Mouse (Mus musculus): Measurements from ENCODE around the gene Erich6. TPM values are rescaled to one million over a fixed set of nuclear protein-coding genes. Genes with fewer than 3 reads are reported as not detected.

The Erich6 gene
- 0.20 TPM for polyA plus RNA-seq (2012; fragmentation: generic; extraction: Trizol)

- no peaks in the 10 kb centered on the region for H3K36me3 ChIP-seq (ENCODE audit: control insufficient read depth, insufficient read depth)
- no peaks in the 10 kb centered on the region for H3K79me2 ChIP-seq (ENCODE audit: control insufficient read depth, insufficient read depth)
- no peak within 1 kb of the TSS for H3ac ChIP-seq (ENCODE audit: control insufficient read depth, insufficient read length)
- H3K4me3 ChIP-seq, result peak within 1 kb of the TSS; percentile 27
- H3K27me3 ChIP-seq (ENCODE audit: control insufficient read depth, insufficient read depth, insufficient read length), result no peaks in the 10 kb centered on the region
- peak in 2 of 3 experiments; percentile 33 to 73 for TF ChIP-seq MYOG (IDR thresholded peaks at IDR 0.05; ENCODE audit: control insufficient read depth in 1 of 3, insufficient read depth in 1 of 3, insufficient read length in 2 of 3, low read depth in 2 of 3)
- no peak for TF ChIP-seq TCF12 (IDR thresholded peaks at IDR 0.05; ENCODE audit: insufficient read depth, poor library complexity, severe bottlenecking)
- TF ChIP-seq E2F4 (IDR thresholded peaks at IDR 0.05; ENCODE audit: insufficient read depth), result no peak
- no peak for TF ChIP-seq SRF (IDR thresholded peaks at IDR 0.05; ENCODE audit: control insufficient read depth, insufficient read length, low read depth)
- no peak for TF ChIP-seq MAX (IDR thresholded peaks at IDR 0.05; ENCODE audit: low read depth)
- no peak for TF ChIP-seq USF1 (IDR thresholded peaks at IDR 0.05; ENCODE audit: low read depth)
- peak in 2 of 3 experiments; percentile 50 to 58 for TF ChIP-seq MYOD1 (IDR thresholded peaks at IDR 0.05; ENCODE audit: control insufficient read depth in 1 of 3, insufficient read length in 2 of 3, low read depth in 2 of 3)
- no peak for TF ChIP-seq TCF3 (IDR thresholded peaks at IDR 0.05; ENCODE audit: insufficient read length, low read depth)
- TF ChIP-seq POLR2A (IDR thresholded peaks at IDR 0.05; ENCODE audit: insufficient read length, low read depth), result no peak
- H3K4me2 ChIP-seq (ENCODE audit: low read depth), result peak within 1 kb of the TSS; percentile 94
These were observed at the start of gene Erich6 for GRCm38 (mm10) chr3:58636406-58637295. Erich6 (minus strand) TSS chr3:58637207.

GRCm38 (mm10) chr3:58686206-58686921 lies 49.4 kb upstream of the Erich6 start:
- TF ChIP-seq USF1 (IDR thresholded peaks at IDR 0.05; ENCODE audit: low read depth), result no peak
- TF ChIP-seq E2F4 (IDR thresholded peaks at IDR 0.05; ENCODE audit: insufficient read depth), result no peak
- no peak for TF ChIP-seq REST (IDR thresholded peaks at IDR 0.05; ENCODE audit: insufficient read depth, insufficient read length)
- H3K79me2 ChIP-seq (ENCODE audit: control insufficient read depth, insufficient read depth), result peaks cover 100% of the 10 kb centered on the region
- no peak overlapping the region for H3ac ChIP-seq (ENCODE audit: control insufficient read depth, insufficient read length)

GRCm38 (mm10) chr3:58685396-58685795 lies 48.4 kb upstream of the Erich6 start:
- no peak overlapping the region for H3K4me3 ChIP-seq
- TF ChIP-seq CEBPB (IDR thresholded peaks at IDR 0.05; ENCODE audit: insufficient read depth, poor library complexity, severe bottlenecking), result no peak
- TF ChIP-seq E2F4 (IDR thresholded peaks at IDR 0.05; ENCODE audit: insufficient read depth), result no peak
- TF ChIP-seq TCF3 (IDR thresholded peaks at IDR 0.05; ENCODE audit: insufficient read length, low read depth), result no peak
- TF ChIP-seq MYOG (IDR thresholded peaks at IDR 0.05; ENCODE audit: control insufficient read depth in 1 of 3, insufficient read depth in 1 of 3, insufficient read length in 2 of 3, low read depth in 2 of 3), result no peak
- TF ChIP-seq REST (IDR thresholded peaks at IDR 0.05; ENCODE audit: insufficient read depth, insufficient read length), result no peak
- TF ChIP-seq MYOD1 (IDR thresholded peaks at IDR 0.05; ENCODE audit: control insufficient read depth in 1 of 3, insufficient read length in 2 of 3, low read depth in 2 of 3), result no peak
- TF ChIP-seq TCF12 (IDR thresholded peaks at IDR 0.05; ENCODE audit: insufficient read depth, poor library complexity, severe bottlenecking), result no peak
- TF ChIP-seq POLR2AphosphoS2 (IDR thresholded peaks at IDR 0.05; ENCODE audit: insufficient read length, low read depth), result no peak
- TF ChIP-seq MAX (IDR thresholded peaks at IDR 0.05; ENCODE audit: low read depth), result no peak
- no peak for TF ChIP-seq SRF (IDR thresholded peaks at IDR 0.05; ENCODE audit: control insufficient read depth, insufficient read length, low read depth)
- no peak for TF ChIP-seq POLR2A (IDR thresholded peaks at IDR 0.05; ENCODE audit: insufficient read length, low read depth)
- no peak for TF ChIP-seq USF1 (IDR thresholded peaks at IDR 0.05; ENCODE audit: low read depth)
- peaks cover 100% of the 10 kb centered on the region for H3K79me2 ChIP-seq (ENCODE audit: control insufficient read depth, insufficient read depth)
- H3K27me3 ChIP-seq (ENCODE audit: control insufficient read depth, insufficient read depth, insufficient read length), result no peaks in the 10 kb centered on the region
- H3ac ChIP-seq (ENCODE audit: control insufficient read depth, insufficient read length), result no peak overlapping the region
- H3K36me3 ChIP-seq (ENCODE audit: control insufficient read depth, insufficient read depth), result peaks cover 4% of the 10 kb centered on the region
- peak overlapping the region; percentile 61 for H3K4me2 ChIP-seq (ENCODE audit: low read depth)

More at GRCm38 (mm10) chr3:58686206-58686921, 49.4 kb upstream of the Erich6 start:
- no peak overlapping the region for H3K4me3 ChIP-seq
- H3K27me3 ChIP-seq (ENCODE audit: control insufficient read depth, insufficient read depth, insufficient read length), result no peaks in the 10 kb centered on the region
- H3K36me3 ChIP-seq (ENCODE audit: control insufficient read depth, insufficient read depth), result peaks cover 4% of the 10 kb centered on the region
- H3K4me2 ChIP-seq (ENCODE audit: low read depth), result peak overlapping the region; percentile 61

- TF ChIP-seq CEBPB (IDR thresholded peaks at IDR 0.05; ENCODE audit: insufficient read depth, poor library complexity, severe bottlenecking), result no peak
- no peak for TF ChIP-seq E2F4 (IDR thresholded peaks at IDR 0.05; ENCODE audit: insufficient read depth)
- TF ChIP-seq POLR2AphosphoS2 (IDR thresholded peaks at IDR 0.05; ENCODE audit: insufficient read length, low read depth), result no peak
- TF ChIP-seq TCF12 (IDR thresholded peaks at IDR 0.05; ENCODE audit: insufficient read depth, poor library complexity, severe bottlenecking), result no peak
- TF ChIP-seq POLR2A (IDR thresholded peaks at IDR 0.05; ENCODE audit: insufficient read length, low read depth), result no peak
- no peak for TF ChIP-seq MYOD1 (IDR thresholded peaks at IDR 0.05; ENCODE audit: control insufficient read depth in 1 of 3, insufficient read length in 2 of 3, low read depth in 2 of 3)
- TF ChIP-seq REST (IDR thresholded peaks at IDR 0.05; ENCODE audit: insufficient read depth, insufficient read length), result no peak
- no peak for TF ChIP-seq TCF3 (IDR thresholded peaks at IDR 0.05; ENCODE audit: insufficient read length, low read depth)
- Histone ChIP-seq H3K4me3 (no peak overlapping the region), H3K79me2 (ENCODE audit: control insufficient read depth, insufficient read depth) (peaks cover 100% of the 10 kb centered on the region), H3ac (ENCODE audit: control insufficient read depth, insufficient read length) (no peak overlapping the region), H3K27me3 (ENCODE audit: control insufficient read depth, insufficient read depth, insufficient read length) (no peaks in the 10 kb centered on the region), H3K36me3 (ENCODE audit: control insufficient read depth, insufficient read depth) (peaks cover 4% of the 10 kb centered on the region), H3K4me2 (ENCODE audit: low read depth) (no peak overlapping the region)
These were observed 46.3 kb upstream of the Erich6 start for GRCm38 (mm10) chr3:58683346-58683745.
